Mouse (Mus musculus) forebrain, postnatal 0 days (tissue): ENCODE data around the gene Vmn1r111. TPM values are rescaled to one million over a fixed set of nuclear protein-coding genes. Genes with fewer than 3 reads are reported as not detected.
"Not testable (repeated sequence)": the region's sequence is repeated elsewhere in the genome, so short reads cannot be mapped to it uniquely, and the experiment has no call there.

Source experiments
- ATAC-seq: fragments of 200-750 bp; cut with Nextera tagmentation; 2 replicates; pipeline ENCODE4 v1.8.0; 2017; ENCODE audit warnings: mild to moderate bottlenecking, moderate library complexity
- DNase-seq: peaks from one replicate; pipeline ENCODE4 v3.0.0-alpha.2; 2015
- H3K27ac ChIP-seq: fragments of 300-500 bp; sonication (generic); 2 replicates; pipeline ENCODE4 v1.5.1; 2014; ENCODE audit warnings: low read depth, mild to moderate bottlenecking, antibody characterized with exemption, low read length, moderate library complexity, mixed read lengths
- H3K27me3 ChIP-seq: fragments of 300-500 bp; sonication (generic); 2 replicates; pipeline ENCODE4 v1.6.1; 2014; ENCODE audit warnings: mild to moderate bottlenecking, low read length, mixed read lengths; ENCODE audit not compliant: insufficient read depth
- H3K36me3 ChIP-seq: fragments of 300-500 bp; sonication (generic); 2 replicates; pipeline ENCODE4 v1.6.1; 2014; ENCODE audit warnings: mild to moderate bottlenecking, moderate library complexity; ENCODE audit not compliant: insufficient read depth
- H3K4me1 ChIP-seq: fragments of 300-500 bp; sonication (generic); 2 replicates; pipeline ENCODE4 v1.6.1; 2014; ENCODE audit warnings: antibody characterized with exemption; ENCODE audit not compliant: insufficient read depth
- H3K4me2 ChIP-seq: fragments of 300-500 bp; sonication (generic); 2 replicates; pipeline ENCODE4 v1.6.1; 2014; ENCODE audit warnings: low read depth, mild to moderate bottlenecking, moderate library complexity
- H3K4me3 ChIP-seq: fragments of 300-500 bp; sonication (generic); 2 replicates; pipeline ENCODE4 v1.5.1; 2014; ENCODE audit warnings: low read depth, low read length, mixed read lengths
- H3K9ac ChIP-seq: fragments of 300-500 bp; sonication (generic); 2 replicates; pipeline ENCODE4 v1.6.1; 2014; ENCODE audit warnings: mild to moderate bottlenecking
- H3K9me3 ChIP-seq: fragments of 300-500 bp; sonication (generic); 2 replicates; pipeline ENCODE4 v1.6.1; 2016; ENCODE audit warnings: low read length
- WGBS: fragments of 180-500 bp; shearing (Covaris S2); extraction: QIAGEN DNeasy Blood & Tissue Kit; methylation state at CpG from one replicate; pipeline ENCODE4 v1.1.7; 2014; 5-methylcytosine and 5-hydroxymethylcytosine counted together
- polyA plus RNA-seq: library from polyadenylated mRNA; unstranded; fragments of >200 nt; fragmentation: Nextera tagmentation; extraction: Ambion mirVana; gene quantifications from 2 replicates; pipeline ENCODE4 v1.2.1, GENCODE M21; 2015
- total RNA-seq: library from RNA; depleted of rRNA; stranded (reverse); fragments of >200 nt; gene quantifications from 2 replicates; pipeline ENCODE4 v1.2.3, GENCODE M21; 2014; rRNA removed

The Vmn1r111 gene
- not detected in 2 replicates for total RNA-seq
- polyA plus RNA-seq: not detected in 2 replicates

GRCm38 (mm10) chr7:20703116-20703515, at the start of gene Vmn1r111:
Gene Vmn1r111, minus strand, starts transcription at chr7:20703216.
- H3K36me3 ChIP-seq, H3K9ac ChIP-seq, H3K4me2 ChIP-seq, ATAC-seq, H3K9me3 ChIP-seq, H3K4me3 ChIP-seq, DNase-seq, H3K4me1 ChIP-seq, H3K27ac ChIP-seq, H3K27me3 ChIP-seq: not testable (repeated sequence)
- no CpG with 5 or more reads among the region's 2 CpGs for WGBS

GRCm38 (mm10) chr7:20730524-20730923, 27.5 kb upstream of the Vmn1r111 start, which contains the start of gene Gm10668:
Gene Gm10668, minus strand, starts transcription at chr7:20730624.
- not testable (repeated sequence) for DNase-seq, H3K27ac ChIP-seq, H3K27me3 ChIP-seq, H3K4me3 ChIP-seq, H3K9me3 ChIP-seq, ATAC-seq, H3K36me3 ChIP-seq, H3K4me1 ChIP-seq, H3K4me2 ChIP-seq, H3K9ac ChIP-seq
- no CpG with 5 or more reads among the region's 1 CpGs for WGBS

- H3K27me3 ChIP-seq, H3K4me1 ChIP-seq, ATAC-seq, H3K9me3 ChIP-seq, DNase-seq, H3K9ac ChIP-seq, H3K4me3 ChIP-seq, H3K36me3 ChIP-seq, H3K4me2 ChIP-seq, H3K27ac ChIP-seq: not testable (repeated sequence)
- WGBS: no CpG with 5 or more reads among the region's 3 CpGs
These were observed 34.4 kb downstream of the Vmn1r111 start, which contains the start of gene Vmn1r107 for GRCm38 (mm10) chr7:20668618-20669017. Gene Vmn1r107, plus strand, starts transcription at chr7:20668918.

Other genes with a start within 250 kb of the Vmn1r111 start
- not detected in 2 replicates for gene Gm10670, start 228.3 kb downstream of the Vmn1r111 start, total RNA-seq
- gene Gm10670, start 228.3 kb downstream of the Vmn1r111 start, polyA plus RNA-seq: not detected in 2 replicates
- not detected in 2 replicates for gene Vmn1r103, start 192.7 kb downstream of the Vmn1r111 start, total RNA-seq
- gene Vmn1r103, start 192.7 kb downstream of the Vmn1r111 start, polyA plus RNA-seq: not detected in 2 replicates
- gene Vmn1r104, start 169.4 kb downstream of the Vmn1r111 start, total RNA-seq: not detected in 2 replicates
- not detected in 2 replicates for gene Vmn1r104, start 169.4 kb downstream of the Vmn1r111 start, polyA plus RNA-seq
- not detected in 2 replicates for gene Gm5726, start 157.5 kb downstream of the Vmn1r111 start, total RNA-seq
- not detected in 2 replicates for gene Gm5726, start 157.5 kb downstream of the Vmn1r111 start, polyA plus RNA-seq
- not detected in 2 replicates for gene Gm4141, start 127.0 kb downstream of the Vmn1r111 start, total RNA-seq
- not detected in 2 replicates for gene Gm4141, start 127.0 kb downstream of the Vmn1r111 start, polyA plus RNA-seq
- not detected in 2 replicates for gene Gm4513, start 104.2 kb downstream of the Vmn1r111 start, total RNA-seq
- gene Gm4513, start 104.2 kb downstream of the Vmn1r111 start, polyA plus RNA-seq: not detected in 2 replicates
- not detected in 2 replicates for gene Vmn1r107, start 34.3 kb downstream of the Vmn1r111 start, total RNA-seq
- not detected in 2 replicates for gene Vmn1r107, start 34.3 kb downstream of the Vmn1r111 start, polyA plus RNA-seq
- not detected in 2 replicates for gene Gm10668, start 27.4 kb upstream of the Vmn1r111 start, total RNA-seq
- gene Gm10668, start 27.4 kb upstream of the Vmn1r111 start, polyA plus RNA-seq: not detected in 2 replicates
- not detected in 2 replicates for gene Vmn1r112, start 68.0 kb upstream of the Vmn1r111 start, total RNA-seq
- not detected in 2 replicates for gene Vmn1r112, start 68.0 kb upstream of the Vmn1r111 start, polyA plus RNA-seq
- not detected in 2 replicates for gene Vmn1r113, start 84.1 kb upstream of the Vmn1r111 start, total RNA-seq
- not detected in 2 replicates for gene Vmn1r113, start 84.1 kb upstream of the Vmn1r111 start, polyA plus RNA-seq
- not detected in 2 replicates for gene Vmn1r114, start 109.0 kb upstream of the Vmn1r111 start, total RNA-seq
- gene Vmn1r114, start 109.0 kb upstream of the Vmn1r111 start, polyA plus RNA-seq: not detected in 2 replicates
- not detected in 2 replicates for gene Vmn1r115, start 141.8 kb upstream of the Vmn1r111 start, total RNA-seq
- not detected in 2 replicates for gene Vmn1r115, start 141.8 kb upstream of the Vmn1r111 start, polyA plus RNA-seq
- gene Vmn1r116, start 169.0 kb upstream of the Vmn1r111 start, total RNA-seq: not detected in 2 replicates
- gene Vmn1r116, start 169.0 kb upstream of the Vmn1r111 start, polyA plus RNA-seq: not detected in 2 replicates
- not detected in 2 replicates for gene Vmn1r117, start 180.9 kb upstream of the Vmn1r111 start, total RNA-seq
- gene Vmn1r117, start 180.9 kb upstream of the Vmn1r111 start, polyA plus RNA-seq: not detected in 2 replicates
- not detected in 2 replicates for gene Vmn1r118, start 209.1 kb upstream of the Vmn1r111 start, total RNA-seq
- gene Vmn1r118, start 209.1 kb upstream of the Vmn1r111 start, polyA plus RNA-seq: not detected in 2 replicates